Mouse (Mus musculus) brain, embryonic 18.5 days (tissue): ENCODE data around the gene Rab44.

Experiments
- DNase-seq: peaks from one replicate; pipeline ENCODE4 v3.0.0-alpha.2; 2012; ENCODE audit warnings: low read depth, low spot score

Rab44 gene

DNA sequence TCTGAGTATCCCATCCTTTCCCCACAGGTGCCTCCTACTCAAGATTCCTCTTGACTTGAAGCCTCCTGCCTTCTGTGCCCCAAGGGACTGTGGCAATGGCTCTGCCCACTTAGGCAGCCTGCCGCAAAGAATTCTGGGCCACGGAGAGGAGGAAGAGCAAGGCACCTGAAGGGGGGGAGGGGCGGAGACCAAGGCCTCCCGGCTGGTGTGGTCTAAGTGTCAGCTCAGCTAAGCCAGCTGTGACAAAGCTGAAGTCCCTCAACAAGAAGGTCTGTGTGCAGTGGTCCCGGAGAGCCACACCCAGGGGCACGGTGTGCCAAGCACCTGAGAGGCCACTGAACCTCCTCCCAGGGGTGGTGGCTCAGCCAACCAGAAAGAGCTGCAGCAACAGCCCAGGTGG lies 53.4 kb downstream of the Rab44 start:
- DNase-seq: no peak

DNA sequence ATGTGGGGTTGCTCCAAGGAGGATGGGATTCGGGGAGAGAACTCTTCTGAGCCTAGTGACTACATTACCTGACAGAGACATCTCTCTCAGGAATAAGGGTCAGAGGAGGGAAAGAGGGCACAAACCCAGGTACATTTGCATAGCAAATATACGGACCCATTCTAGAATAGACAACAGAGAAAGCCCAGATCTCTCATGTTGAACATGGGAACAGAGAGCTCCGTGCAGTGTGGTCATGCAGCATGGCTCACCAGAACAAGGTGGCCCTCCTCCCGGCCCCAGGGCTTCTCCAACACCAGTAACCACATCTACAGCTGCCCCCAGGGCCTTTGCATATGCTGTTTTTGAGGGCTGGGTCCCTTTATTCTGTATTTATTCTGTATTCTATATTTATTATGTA lies 54.5 kb downstream of the Rab44 start:
- no peak for DNase-seq

DNA sequence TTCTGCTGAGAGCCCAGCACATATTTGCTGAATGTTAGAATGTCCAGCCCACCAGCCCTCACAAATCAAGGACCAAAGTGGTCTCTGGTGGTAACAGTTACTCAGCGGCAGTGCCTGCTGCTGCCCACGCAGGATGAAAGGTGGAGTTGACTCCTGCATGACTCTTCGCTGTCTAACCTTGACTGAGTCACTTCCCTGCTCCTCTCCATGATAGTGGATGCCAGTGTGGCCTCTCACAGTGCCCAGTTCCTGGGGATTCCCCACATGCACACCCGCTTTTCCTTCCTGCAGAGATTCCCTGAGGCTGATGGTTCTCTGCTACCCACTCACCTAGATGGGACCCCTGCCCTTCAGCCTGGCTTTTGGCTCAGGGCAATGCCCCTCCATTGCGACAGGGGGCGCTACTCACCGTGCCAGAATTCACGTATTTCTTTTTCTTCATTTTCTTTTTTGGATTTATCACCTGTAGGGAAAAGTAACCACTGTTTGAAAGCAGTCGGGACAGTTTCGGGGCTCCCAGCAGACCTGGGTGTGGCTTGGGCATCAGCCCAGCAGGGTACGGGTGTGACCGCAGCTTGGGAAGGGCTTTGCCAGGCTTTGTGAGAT lies 55.2 kb downstream of the Rab44 start:
- no peak for DNase-seq

DNA sequence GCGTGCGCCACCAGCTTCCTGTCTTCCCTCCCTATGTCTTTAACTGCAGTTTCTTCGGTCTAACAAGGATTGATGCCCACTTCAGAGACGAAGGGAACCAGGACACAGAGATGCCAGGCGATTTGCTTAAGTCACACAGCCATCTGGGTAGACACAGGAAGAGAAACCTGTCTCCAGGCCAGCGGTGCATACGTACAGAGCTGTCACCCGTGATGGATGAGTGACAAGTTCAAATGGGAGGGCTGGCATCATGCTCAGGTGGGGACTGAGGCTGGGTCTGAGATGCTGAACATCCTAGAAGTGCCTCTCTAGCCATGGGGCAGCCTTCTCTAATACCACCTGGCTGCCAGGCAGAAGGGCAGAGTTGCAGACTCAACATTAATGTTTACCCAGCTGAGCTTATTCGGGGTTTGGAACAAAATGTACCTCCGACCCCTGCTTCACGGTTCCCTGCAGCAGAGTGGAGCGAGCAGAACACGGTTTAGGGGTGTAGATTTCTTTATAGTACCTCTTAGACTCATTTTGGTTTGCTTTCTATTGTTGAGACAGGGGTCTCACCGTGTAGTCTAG lies 56.6 kb downstream of the Rab44 start:
- no peak for DNase-seq

DNA sequence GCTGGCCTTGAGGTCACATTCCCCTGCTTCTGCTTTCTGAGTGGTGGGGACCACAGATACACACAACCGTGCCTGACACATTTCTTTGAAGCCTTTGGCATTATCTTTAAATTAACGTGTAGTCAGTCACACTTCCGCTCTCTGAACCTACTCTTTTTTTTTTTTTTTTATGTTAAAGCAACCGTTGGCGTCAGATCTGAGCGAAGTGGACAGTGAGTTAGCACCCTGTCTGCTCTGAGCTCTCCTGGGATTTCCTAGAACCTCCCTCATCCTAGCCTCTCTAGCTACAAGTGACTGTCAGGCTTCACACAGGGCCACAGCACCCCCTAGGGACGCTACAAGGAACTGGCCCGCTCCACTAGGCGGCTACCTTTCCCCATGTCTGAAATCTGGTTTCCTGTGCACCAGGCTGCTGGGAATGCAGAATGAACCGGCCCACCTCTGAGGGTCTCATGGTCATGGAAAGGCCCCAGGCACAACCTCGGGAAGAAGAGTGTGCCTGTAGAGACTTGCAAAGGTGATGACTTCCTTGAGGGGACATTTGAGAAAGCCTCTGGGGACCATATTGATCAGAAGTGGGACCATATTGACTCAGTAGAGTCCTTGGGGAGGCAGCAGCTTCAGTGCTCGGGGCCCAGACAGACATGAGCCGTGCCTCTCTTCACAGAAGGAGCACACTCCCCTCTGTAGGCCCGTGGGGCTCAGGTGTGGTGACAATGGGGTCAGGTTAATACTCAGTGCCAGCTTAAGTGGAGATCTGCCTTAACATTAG lies 57.2 kb downstream of the Rab44 start:
- no peak for DNase-seq

DNA sequence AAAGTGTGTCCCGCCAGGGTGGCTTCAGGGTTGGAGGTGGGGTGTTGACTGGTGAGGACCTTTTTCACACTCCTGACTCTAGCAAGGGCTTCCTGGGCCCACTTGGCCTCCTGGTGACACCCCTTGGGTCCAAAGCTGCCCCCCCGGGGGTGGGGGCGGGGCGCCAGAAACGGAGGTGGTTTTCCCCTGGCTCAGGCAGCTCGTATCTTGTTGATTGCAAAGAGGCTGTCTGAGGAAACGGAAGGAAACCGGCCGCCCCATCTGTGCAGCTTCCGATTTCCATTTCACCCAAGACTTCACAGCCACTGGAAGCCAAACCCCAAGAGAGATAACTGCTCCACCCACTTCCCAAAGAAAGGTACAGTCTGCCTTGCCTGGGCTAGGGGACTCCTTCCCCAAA lies 58.1 kb downstream of the Rab44 start:
- DNase-seq: no peak

DNA sequence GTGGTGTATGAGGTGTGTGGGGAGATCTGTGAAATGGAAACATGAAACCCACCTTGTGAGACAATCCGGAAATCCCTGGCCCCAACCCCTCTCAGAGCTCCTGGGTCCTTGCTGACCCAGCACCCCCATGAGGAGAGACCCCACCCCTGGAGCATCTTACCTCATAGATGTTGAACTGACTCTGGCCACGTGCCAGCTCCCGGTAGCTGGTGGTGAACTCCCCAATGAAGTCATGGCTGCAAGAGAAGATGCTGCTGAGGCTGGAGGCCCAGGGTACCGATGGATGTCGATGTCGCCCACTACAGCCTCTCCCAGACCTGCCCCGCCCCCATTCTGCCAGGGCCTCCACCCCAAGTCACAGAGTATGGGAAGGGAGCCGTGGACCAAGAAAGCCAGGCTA lies 59.2 kb downstream of the Rab44 start:
- DNase-seq: no peak

DNA sequence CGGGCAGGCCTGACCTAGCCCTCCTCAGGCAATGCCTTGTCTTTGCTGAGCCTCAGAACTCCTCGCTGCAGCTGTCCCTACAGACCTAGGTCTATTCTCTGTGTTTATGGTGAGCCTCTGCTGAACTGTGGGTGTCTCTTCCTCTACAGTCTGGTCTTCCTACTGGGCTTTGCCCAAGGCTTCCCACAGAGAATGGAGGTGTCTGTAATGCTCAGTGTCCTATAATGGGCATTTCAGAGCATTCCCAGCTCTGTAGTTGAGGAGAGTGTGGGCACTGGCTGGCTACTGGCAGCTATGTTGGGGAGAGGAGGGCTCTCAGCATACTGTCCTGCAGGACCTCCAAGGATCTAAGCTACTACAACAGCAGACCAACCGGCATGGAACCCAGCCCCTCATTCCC lies 61.7 kb downstream of the Rab44 start:
- no peak for DNase-seq

DNA sequence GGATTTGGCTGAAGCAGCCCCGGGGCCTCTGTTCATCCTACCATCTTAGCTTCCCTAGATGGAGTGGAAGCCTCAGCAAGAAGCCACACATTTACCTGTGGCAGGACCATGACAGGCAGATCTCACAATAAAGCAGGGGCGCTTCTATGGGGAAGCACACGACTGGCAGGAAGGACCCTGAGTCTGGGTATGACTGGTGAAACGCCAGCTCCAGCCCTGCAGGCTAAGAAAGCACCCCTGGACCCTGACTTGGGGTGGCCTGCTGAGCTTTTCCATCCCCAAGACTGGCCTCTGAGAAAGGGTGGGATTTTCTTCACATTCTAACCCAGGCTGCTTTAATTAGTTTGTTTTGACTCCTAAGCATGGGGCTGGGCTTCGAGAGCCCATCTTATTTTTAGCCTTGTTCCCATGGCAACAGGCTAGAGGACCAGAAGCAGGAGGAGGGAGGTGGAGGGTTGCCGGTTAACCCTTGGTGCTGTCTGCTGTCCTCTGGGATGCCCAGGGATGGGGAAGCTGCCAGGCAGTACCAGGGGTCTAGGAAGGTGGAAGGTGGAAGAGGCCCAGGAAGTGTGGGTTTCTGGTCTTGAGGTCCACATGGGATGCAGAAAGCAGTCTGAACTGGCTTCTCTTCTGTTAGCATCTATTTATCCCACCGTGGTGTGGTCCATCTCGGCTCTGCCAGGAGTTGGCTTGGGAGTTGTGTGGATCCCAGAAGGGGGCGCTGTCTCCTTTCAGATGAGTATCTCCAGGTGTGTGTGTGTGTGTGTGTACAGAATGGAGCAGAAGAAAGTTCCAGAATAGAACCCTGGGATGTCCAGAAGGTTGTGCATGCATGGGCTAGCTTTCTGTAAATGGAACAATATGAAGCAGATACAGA lies 62.7 kb downstream of the Rab44 start:
- peak; percentile 70 for DNase-seq

DNA sequence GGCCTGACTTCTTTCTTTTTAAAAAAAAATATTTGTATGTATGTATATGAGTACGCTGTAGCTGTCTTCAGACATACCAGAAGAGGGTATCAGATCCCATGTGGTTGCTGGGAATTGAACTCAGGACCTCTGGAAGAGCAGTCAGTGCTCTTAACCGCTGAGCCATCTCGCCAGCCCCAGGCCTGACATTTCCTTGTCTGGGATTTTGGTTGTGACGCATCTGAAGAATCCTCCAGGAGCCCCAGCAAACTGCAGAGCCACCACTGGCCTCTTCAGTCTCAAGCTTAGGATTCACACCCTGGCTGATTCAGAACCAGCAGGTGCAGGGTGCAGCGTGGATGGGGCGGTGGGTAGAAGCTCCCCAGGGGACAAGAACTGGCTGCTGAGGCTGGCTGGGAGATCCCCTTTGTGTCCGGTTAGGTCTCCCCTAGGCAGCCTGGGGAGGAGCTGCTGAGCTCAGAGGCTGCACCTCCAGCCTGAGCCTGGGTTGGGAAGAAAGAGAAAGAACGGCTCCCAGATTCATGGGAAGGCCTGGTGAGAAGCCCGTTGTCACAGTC lies 64.6 kb downstream of the Rab44 start:
- no peak for DNase-seq

DNA sequence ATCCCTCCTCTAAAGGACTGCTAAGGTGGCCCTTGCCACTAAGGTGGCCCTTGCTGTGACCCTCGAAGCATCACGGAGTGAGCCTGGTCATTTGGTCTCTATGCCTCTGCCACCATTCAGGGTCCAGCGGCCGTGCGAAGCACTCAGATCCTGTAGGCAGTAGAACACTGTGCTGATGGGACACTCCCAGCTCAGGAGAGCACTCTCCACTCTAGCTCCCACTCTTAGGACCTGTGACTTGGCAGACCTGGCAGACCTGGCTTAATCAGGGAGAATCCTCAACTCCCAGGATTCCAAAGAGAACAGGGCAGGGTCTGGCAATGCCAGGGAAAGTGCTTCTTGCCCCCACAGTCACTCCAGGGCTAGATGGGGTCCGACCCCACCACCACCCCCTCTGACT lies 66.0 kb downstream of the Rab44 start:
- no peak for DNase-seq

DNA sequence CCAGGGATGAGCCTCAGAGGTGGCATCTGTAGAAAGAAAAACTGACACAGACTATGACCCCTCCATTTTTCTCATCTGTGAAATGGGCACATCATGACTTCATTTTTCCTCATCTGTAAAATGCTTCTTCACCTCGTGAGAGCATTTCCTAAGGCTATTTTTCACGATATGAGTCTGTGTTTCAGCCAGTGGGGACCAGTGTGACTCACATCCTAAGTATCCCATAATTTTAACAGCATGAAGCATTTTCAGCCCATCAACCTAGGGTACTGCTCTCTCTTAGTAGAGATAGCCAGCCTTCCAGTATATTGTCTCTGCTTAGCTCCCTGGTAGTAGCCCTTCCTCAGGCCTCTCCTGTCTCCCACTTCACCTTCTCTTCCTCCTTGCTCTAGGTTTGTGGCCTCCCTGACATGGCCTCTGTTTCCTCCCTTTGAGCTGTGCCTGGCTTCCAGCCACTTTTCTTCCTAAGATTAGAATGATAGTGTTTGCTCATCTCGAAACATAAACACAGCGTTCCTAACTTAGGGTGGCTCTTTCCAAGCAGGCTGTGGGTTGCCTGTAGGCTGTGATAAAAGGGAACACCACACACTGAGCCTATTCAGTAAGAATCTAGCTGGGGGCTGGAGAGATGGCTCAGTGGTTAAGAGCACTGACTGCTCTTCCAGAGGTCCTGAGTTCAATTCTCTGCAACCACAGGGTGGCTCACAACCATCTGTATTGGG lies 66.6 kb downstream of the Rab44 start:
- no peak for DNase-seq

DNA sequence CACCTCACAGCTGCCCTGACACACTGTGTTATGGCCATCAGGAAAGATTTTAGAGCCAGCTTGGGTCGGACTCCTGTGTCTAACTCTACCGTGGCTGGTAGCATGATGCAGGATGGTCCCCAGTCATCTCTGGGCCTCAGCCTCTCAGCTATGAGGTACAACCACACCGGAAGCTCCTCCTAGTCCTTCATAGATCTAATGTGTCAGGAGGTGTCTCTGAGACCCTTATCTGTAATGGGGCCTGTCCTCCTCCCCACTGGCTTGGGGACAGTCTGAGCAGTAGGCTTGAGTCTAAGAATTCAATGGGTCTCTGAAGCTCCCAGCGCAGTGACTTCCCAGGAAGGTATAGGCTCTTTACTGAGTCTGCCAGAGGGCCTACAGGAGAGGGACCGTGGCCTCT lies 67.8 kb downstream of the Rab44 start:
- DNase-seq: no peak

DNA sequence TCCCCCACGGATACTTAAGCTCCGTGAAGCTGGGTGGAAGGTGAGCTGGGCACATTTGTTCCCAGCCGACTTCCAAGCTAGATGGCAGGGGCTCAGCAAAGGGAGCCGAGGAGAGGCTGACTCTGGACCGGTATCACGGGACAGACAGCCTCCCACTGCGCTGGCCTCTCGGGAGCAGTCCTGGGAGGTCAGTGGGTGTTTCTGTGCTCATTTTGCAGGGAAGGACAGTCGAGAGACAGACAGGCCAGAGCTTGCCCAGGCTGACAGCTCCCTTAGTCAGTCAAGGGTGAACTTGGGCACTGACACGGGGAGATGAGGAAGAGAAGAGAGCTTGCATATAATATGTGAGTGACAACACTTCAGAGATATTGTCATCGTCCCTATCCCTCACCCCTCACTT lies 69.2 kb downstream of the Rab44 start:
- DNase-seq: no peak

DNA sequence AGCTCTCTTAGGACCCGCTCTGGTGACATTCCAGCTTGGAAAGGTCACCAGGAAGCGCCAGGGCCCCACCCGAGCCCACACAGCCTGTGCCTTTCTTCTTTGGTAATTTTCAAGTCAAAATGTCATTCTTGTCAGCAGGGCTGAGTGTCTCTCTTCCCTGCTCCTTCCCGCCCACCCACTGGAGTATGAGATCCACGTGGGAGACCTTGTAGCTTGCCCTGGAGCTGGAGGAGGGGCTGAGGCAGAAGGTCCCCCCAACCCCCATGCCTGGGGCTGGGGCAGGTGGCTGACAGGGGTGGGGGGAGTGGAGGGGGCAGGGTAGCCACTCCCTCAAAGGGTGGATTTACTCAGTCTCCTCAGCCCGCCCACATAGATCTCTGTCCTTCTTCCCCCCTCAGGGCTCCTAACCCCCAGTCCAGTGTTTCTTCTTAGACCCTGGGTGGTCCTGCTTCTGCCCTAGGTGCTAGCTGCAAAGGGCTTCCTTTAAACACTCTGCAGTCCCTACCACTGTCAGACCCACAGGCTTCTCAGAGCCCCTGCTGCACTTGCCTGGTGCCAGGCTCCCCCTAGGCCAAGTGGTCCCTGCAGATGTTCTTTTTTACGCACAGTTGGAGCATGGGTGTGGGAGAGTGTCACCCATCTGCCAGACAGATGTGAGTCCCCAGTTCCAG lies 71.6 kb downstream of the Rab44 start:
- DNase-seq: no peak

DNA sequence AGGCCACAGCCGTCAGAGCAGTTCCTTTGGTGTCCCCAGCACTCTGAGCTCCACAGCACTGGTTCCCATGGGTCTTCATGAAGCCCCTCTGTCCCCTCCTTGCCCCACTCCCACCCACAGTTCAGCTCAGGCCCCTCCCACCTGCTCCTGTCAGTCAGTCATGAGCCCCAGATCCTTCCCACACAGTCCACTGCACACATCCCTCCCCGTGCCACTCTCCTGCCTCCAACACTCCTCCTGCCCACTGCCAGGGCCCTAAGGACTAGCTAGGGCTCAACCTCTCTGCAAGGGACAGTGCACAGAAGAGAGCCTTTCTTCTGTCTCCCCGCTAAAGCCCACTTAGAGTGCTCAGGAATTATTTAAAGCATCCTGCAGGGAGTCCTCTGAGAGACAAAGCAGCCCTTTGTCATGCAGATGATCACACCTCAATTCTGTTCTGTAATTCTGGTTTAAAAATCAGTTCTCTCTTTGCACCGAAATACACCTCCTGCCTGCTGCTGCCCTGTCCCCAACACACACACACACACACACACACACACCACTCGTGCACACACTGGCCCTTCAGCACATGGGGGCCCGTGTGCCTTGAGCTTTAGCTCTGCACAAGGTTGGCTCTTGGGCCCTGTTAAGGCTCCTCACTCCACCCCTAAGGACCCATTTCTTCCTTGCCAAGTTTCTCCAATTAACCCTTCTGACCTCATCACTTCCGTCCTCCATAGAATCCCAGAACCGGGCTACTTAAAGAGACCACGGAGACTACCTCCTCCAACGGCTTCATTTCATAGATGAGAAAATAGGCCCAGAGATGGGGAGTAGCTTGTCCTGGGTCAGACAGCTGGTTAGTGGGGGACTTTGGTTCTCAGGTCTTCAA lies 73.3 kb downstream of the Rab44 start:
- DNase-seq: no peak

DNA sequence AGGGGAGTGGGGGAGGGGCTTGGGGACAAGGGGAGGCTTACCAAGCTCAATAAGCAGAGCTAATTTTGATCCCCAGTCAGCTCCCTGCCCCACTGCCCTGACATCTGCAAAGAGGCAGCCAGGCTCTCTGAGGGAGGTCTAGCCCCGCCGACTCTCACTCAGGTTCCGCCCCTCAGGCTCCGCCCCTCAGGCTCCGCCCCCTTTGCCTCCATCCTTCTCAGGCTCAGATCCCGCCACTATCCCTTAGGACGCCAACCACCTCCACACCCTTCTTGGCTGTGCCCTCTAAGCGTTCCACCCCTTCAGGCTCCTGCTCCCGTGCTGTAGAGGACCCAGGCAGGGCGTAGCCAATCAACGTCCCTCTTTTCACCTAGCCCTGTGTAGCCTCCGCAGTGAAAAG lies 75.0 kb downstream of the Rab44 start:
- DNase-seq: no peak

DNA sequence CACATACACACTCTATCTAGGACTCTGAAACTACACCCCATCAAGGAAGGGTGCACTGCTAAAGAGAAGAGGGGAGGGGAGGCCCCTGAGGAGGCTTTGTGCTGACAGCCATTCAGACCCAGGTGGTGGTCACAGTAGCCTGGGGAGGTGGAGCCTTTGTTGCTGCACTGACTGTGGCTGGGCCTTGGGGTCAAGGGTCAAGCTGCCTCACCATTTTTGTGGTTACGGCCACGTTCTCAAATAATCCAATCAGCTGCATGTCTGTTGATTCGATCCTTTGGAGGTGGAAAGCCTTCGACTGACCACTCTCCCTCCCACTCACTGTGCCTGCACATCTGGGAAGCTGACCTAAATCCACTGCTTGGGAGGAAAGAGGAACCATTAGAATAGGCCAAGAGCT lies 81.6 kb downstream of the Rab44 start:
- no peak for DNase-seq
